Mouse (Mus musculus) bone marrow, adult 2 months (tissue): ENCODE measurements around the gene Nudt4.

Experiments
- CTCF ChIP-seq: fragments of 200-500 bp; IDR thresholded peaks from 2 replicates; pipeline ENCODE4 v1.5.1; 2011; ENCODE audit warnings: low read length, control low read depth; ENCODE audit not compliant: control insufficient read depth, insufficient read depth
- POLR2A ChIP-seq: fragments of 200-500 bp; IDR thresholded peaks from 2 replicates; pipeline ENCODE4 v1.6.1; 2011; ENCODE audit warnings: low read depth, mild to moderate bottlenecking, control low read depth, low read length, borderline replicate concordance; ENCODE audit not compliant: control insufficient read depth

- TF ChIP-seq CTCF, result no peak
- TF ChIP-seq POLR2A, result no peak
Observed at GRCm38 (mm10) chr10:95566786-95567185, 2.8 kb upstream of the Nudt4 start.
